Mouse (Mus musculus) Patski (cell line): ENCODE data around the gene Fam71a. TPM values are rescaled to one million over a fixed set of nuclear protein-coding genes. Genes with fewer than 3 reads are reported as not detected.

Experiments
- ATAC-seq: fragments of 100-300 bp; one replicate; pipeline ENCODE4 v1.8.0; 2021
- CTCF ChIA-PET: fragments of 350-600 bp; sonication (Branson Sonifier 250); formaldehyde crosslinking; loops from one replicate; lab custom pipeline; 2022; ENCODE audit warnings: inconsistent platforms; lab: Charles Lee
- POLR2A ChIA-PET: fragments of 350-600 bp; sonication (Branson Sonifier 250); formaldehyde crosslinking; loops from one replicate; lab custom pipeline; 2022; ENCODE audit warnings: antibody characterized with exemption, inconsistent platforms; lab: Charles Lee
- DNase-seq: peaks from one replicate; pipeline ENCODE4 v3.0.0-alpha.2; 2011; ENCODE audit warnings: low read depth, low spot score
- H3K27me3 ChIP-seq: fragments of 371-371 bp; one replicate; pipeline ENCODE4 v1.5.1; 2021
- CTCF ChIP-seq: fragments of 100-300 bp; IDR thresholded peaks from one replicate; pipeline ENCODE4 v1.5.1; 2021
- in situ Hi-C: fragments of 300-500 bp; cut with MboI; formaldehyde crosslinking; loops from 3 replicates; pipeline ENCODE4 v1.11.1; 2018; ENCODE audit warnings: low pct_unique_long_range_greater_than_20kb, mixed read lengths
- polyA plus RNA-seq: library from polyadenylated mRNA; unstranded; gene quantifications from one replicate; pipeline ENCODE4 v1.2.3, GENCODE M21; 2021

Gene Fam71a
- 0.08 TPM for polyA plus RNA-seq

DNA sequence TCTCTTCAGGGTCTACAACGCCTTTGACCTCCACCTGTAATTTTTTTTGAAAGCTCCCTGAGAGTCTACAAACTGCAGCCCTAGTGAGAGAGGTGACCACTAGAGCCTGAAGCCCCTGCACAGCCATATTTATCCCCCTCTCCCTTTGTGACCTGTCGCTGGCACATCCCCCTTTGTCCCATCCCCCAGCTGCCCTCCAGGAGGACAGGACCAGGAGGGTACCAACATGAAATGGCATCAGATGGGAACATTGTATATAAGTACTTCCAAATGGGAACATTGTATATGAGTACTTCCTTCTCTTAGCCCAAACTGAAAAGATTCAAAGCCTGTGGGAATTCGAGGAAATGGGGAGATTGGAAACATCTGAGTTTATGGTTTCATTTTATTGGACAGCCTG, at the start of gene Fam71a:
Gene Fam71a, minus strand, starts transcription at position 101 of the 400 bp plus-strand sequence.
- no peak for DNase-seq
- POLR2A ChIA-PET: no interaction called here
- in situ Hi-C loops: no loop called here
- ATAC-seq: no peak
- no peak for TF ChIP-seq CTCF
- no peaks in the 10 kb centered on the region for H3K27me3 ChIP-seq
- CTCF ChIA-PET: no interaction called here

DNA sequence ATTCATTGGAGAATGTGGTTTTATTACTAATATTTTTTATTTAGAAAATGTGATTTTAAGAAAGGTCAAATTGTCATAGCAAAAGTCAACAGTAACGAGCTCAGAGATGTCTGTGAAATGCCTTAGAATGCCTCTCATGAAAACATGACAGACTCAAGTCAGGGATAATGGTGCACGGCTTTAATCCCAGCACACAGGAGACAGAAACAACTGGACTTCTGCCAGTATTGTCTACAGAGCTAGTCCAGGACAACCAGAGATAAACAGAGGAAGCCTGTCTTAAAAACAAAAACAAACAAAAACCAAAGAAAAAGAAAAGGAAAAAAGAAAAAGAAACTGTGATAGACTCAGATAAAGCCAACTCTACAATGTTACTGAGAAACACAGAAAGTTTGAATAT, 46.5 kb upstream of the Fam71a start:
- TF ChIP-seq CTCF: no peak
- in situ Hi-C loops: no loop called here
- CTCF ChIA-PET: no interaction called here

DNA sequence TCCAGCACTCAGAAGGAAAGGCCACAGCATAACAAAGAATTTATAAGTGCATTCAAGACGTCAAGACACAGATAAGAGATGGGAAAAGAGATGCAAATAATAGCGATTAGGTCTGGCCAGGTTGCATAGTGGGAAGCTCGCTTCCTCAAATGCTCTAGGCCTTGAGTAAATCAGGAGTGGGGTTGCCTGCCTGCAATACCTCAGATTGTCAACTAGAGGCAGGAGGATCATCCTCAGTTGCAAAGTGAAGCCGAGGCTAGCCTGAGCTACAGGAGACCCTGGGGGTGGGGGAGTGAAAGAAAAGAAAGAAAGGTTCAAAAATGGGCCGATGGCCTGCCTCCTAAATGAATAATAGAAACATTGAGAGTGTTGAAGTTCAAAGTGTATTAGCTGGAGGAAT, 41.2 kb upstream of the Fam71a start:
- ATAC-seq (no peak), DNase-seq (no peak)
- H3K27me3 ChIP-seq: no peaks in the 10 kb centered on the region
- in situ Hi-C loops: no loop called here
- ChIA-PET POLR2A (no interaction called here), CTCF (interaction anchor here (1.9 kb wide), 1 partner anchor 19 kb away, joined by 4 read pairs; no protein-coding TSS in a partner anchor)
- no peak for TF ChIP-seq CTCF

More for the DNA sequence above, 46.5 kb upstream of the Fam71a start:
- DNase-seq (no peak), ATAC-seq (no peak)
- H3K27me3 ChIP-seq: no peaks in the 10 kb centered on the region
- POLR2A ChIA-PET: no interaction called here

DNA sequence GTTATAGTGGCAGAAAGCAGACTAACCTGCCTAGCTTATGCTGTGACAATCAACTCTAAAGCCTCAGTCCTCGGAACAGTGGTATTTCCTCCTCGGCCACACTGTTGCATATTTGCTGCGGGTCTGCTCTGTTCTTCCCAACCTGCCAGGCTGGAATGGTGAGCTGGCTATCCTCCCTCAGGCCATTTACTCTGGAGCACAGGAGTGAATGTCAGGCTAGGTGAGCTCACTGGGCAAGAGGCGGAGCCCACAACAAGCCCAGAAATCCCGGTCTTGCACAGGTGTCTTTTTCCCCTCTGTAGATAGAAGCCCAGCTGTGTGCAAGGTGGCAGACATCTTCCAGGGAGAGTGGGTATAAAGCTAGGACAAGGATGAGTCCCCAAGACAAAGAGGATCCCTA, 40.3 kb upstream of the Fam71a start:
- CTCF ChIA-PET: interaction anchor here (0.9 to 1.9 kb wide), 5 partner anchors 9 to 18 kb away, joined by 3 to 4 read pairs (median 3); no protein-coding TSS in a partner anchor
- ATAC-seq: no peak
- TF ChIP-seq CTCF: no peak
- POLR2A ChIA-PET: no interaction called here
- H3K27me3 ChIP-seq: no peaks in the 10 kb centered on the region
- in situ Hi-C loops: no loop called here
- DNase-seq: no peak

DNA sequence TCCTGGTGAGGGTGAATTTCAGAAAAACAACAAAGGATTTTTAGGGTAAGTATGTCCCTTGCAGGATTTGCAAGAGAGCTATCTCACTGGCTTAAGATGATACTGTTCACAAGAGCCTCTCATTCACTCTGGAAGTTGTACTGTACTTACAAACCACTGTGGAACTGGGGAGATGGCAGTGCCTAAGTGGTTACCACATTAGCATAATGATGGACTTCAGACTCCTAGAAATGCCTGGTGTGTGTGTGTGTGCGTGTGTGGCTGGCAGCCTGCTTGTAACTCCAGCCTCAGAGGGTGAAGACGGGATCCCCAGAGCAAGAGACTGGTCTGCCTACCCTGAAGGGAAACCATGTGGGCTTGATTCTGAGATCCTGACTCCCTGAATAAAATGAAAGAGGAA, 38.9 kb upstream of the Fam71a start:
- ATAC-seq (no peak), DNase-seq (no peak)
- ChIA-PET CTCF (interaction anchor here (1.1 to 1.7 kb wide), 4 partner anchors 12 to 22 kb away, joined by 3 to 4 read pairs (median 3); no protein-coding TSS in a partner anchor), POLR2A (no interaction called here)
- no peak for TF ChIP-seq CTCF
- no peaks in the 10 kb centered on the region for H3K27me3 ChIP-seq
- in situ Hi-C loops: no loop called here

DNA sequence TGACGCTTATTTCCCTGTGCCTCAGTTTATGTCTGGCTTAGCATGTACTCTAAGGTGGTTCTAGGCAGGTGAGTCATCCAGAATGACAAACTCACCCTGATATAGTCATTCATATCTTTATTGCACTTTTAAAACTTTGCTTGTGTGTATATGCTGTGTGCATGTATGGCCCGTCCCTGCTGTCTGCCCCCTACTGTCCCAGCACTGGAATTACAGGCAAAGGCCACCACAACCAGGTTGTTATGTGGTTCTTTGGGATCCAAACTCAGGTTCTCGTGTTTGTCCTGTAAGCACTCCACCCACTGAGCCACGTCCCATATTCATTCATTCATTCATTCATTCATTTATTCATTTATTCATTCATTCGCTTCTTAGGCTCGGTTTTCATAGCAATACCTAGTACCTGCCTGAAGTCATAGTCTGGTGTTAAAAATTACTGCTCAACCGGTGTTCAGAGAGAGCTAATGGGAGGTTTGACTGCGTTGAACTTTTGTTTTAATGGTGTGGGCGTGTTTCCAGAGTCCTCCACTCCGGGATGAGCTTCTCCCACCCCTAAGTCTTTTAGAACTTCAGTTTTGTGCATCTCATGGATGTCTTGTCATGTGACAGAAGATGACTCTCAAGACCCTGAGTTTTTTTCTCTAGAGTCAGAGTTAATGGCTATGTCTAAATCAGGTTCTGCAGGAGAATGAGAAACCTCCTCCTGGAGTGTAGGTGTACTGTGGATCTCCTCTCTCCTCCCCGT, 37.8 kb upstream of the Fam71a start:
- ATAC-seq: no peak
- no peaks in the 10 kb centered on the region for H3K27me3 ChIP-seq
- TF ChIP-seq CTCF: peak; percentile 26
- ChIA-PET CTCF (interaction anchor here (1.2 to 1.7 kb wide), 3 partner anchors 13 to 21 kb away, joined by 3 to 4 read pairs (median 3); no protein-coding TSS in a partner anchor), POLR2A (no interaction called here)
- in situ Hi-C loops: no loop called here
- DNase-seq: no peak

DNA sequence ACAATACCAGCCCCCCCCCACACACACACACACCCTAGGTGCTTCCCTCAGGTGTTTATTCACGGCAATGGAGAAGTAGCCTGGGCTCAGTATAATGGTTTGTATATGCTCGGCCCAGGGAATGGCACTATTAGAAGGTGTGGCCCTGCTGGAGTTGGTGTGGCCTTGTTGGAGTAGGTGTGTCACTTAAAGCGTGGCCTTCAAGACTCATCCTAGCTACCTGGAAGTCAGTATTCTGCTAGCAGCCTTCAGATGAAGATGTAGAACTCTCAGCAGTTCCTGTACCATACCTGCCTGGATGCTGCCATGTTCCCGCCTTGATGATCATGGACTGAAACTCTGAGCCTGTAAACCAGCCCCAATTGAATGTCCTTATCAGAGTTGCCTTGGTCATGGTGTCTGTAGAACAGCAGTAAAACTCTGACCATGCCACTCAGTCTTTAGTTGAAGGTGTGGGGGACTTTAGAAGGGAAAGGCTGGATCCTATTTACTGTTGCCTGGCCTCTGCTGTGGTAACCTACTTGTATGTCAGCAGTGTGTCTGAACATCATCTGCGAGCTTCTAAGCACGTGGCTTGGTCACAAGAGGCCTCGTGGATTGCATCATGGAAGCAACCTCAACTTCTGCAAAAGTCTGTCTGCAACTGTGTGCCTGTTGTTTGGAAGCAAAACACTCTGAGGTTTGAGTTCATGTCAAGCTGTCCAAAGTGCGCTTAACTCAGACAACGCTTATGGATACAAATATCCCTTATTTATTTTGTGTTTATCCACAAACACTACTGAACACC, 36.4 kb upstream of the Fam71a start:
- no peak for TF ChIP-seq CTCF
- in situ Hi-C loops: no loop called here
- ATAC-seq: no peak
- H3K27me3 ChIP-seq: no peaks in the 10 kb centered on the region
- no peak for DNase-seq
- ChIA-PET CTCF (interaction anchor here (1.6 kb wide), 1 partner anchor 8 kb away, joined by 3 read pairs; no protein-coding TSS in a partner anchor), POLR2A (no interaction called here)

DNA sequence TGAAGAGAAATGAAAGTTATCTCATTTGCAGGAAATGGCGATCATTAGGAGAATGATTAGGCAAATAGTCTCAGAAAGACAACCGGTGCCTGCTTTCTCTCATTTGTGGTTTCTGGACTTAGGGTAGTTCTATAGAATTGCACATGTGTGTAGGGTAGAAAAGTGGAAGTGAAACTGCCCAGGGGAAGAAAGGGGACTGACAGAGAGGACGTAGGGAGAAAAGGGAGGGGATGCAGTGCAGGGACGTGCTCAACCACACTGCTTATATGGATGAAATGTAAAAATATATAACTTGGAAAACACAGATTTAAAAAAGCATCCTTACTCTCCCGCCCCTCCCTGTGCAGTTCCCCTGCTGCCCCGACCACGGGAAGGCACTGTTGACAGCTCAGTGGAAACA, 33.3 kb upstream of the Fam71a start:
- TF ChIP-seq CTCF: no peak
- DNase-seq (no peak), ATAC-seq (no peak)
- H3K27me3 ChIP-seq: no peaks in the 10 kb centered on the region
- ChIA-PET POLR2A (no interaction called here), CTCF (interaction anchor here (2.2 kb wide), 1 partner anchor 12 kb away, joined by 9 read pairs; no protein-coding TSS in a partner anchor)
- in situ Hi-C loops: no loop called here

DNA sequence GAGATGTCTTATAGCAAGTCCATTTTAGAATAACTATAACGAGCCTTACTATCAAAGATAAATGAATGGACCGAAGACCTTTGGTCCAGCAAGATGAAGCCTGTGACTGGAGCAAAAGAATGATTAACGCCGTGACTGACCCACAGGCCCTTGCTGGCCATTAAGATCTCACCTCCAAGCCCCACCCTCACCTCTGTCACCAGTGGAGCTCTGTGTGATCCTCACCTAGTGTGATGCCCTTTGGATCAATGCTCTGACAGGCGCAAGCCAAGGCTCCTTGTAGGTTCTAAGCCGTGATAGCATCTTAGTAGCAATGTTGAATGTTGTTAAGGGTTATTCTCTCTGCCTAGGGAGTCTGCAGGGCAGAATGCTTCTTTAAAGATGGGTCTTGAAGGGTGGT, 31.4 kb upstream of the Fam71a start:
- ATAC-seq: no peak
- no peak for DNase-seq
- in situ Hi-C loops: no loop called here
- CTCF ChIA-PET: interaction anchor here (2.2 kb wide), 1 partner anchor 13 kb away, joined by 9 read pairs; no protein-coding TSS in a partner anchor
- no peaks in the 10 kb centered on the region for H3K27me3 ChIP-seq
- no peak for TF ChIP-seq CTCF
- POLR2A ChIA-PET: no interaction called here

DNA sequence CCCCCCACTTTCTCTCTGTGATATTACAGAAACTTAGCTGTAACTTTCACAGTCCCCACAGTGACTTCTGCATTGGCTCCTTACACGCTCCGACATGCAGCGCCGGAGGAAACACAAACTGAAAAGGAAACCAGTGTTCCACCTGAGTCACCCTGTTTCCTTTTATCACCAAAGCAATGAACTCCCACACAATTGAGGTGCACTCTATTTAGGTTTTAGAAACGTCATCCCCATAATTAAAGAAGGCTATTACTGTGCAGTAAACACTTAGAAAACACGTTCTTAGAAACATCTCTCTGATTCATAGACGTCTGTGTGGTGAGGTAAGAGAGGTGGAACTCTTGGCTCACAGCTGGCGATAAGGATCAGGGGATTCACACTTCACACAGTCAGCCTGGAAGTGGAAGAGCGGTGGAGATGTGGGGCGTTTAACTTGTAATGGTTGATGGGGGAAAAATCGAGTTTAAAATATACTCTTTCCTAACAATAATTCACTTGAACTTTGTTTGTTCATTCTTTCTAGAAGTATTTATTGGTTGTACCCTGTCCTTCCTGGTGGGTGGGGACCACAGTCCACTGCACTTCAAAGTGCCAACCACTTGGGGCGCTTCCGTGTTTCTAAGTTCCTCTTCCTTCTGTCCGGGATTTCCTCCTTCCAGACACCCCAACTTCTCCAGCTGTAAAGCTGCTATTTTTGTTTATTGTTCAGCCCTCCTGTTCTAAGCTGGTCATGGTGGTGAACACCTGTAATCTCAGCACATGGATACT, 29.2 kb upstream of the Fam71a start:
- no peaks in the 10 kb centered on the region for H3K27me3 ChIP-seq
- CTCF ChIA-PET: interaction anchor here (0.7 to 2.6 kb wide), 6 partner anchors 11 to 33 kb away, joined by 3 to 15 read pairs (median 4); no protein-coding TSS in a partner anchor
- in situ Hi-C loops: no loop called here
- TF ChIP-seq CTCF: no peak
- POLR2A ChIA-PET: no interaction called here
- DNase-seq: no peak
- peak; percentile 55 for ATAC-seq
